Mouse (Mus musculus) kidney, postnatal 25 days (tissue): Measurements from ENCODE around the gene Slc25a47.
A peak's percentile ranks its signal among the peaks of the same experiment; 100 is the strongest.

Experiments used
- DNase-seq, 2 experiments: peaks; one replicate each; pipeline ENCODE4 v3.0.0; 2021; ENCODE audit warnings: mixed read lengths in 2 of 2

Slc25a47 gene

DNA sequence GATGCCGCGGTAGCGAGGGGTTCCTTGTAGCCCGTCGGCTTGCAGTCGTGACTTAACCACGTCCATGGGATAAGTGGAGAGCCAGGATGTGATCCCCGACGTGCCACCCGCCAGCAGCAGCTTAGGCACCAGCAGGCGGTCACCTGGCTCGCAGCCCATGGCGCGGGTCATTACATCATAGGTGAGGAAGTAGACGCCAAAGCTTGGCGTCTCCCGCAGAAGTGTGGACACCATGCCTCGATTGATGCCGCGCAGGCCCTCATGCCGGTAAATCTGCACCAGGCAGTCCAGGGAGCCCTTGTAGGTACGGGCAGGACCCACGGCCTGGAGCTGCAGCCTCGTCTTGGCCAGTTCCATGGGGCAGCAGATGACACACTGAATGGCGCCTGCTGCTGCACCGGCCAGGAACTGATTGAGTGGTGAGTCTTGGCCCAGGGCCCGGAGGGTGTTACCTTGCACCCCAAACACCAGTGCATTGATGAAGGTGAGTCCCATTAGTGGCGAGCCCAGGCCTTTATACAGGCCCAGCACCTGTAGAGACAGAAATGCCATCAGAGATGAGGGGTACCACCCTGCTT is 8.8 kb upstream of the Slc25a47 start:
- no peak for DNase-seq

DNA sequence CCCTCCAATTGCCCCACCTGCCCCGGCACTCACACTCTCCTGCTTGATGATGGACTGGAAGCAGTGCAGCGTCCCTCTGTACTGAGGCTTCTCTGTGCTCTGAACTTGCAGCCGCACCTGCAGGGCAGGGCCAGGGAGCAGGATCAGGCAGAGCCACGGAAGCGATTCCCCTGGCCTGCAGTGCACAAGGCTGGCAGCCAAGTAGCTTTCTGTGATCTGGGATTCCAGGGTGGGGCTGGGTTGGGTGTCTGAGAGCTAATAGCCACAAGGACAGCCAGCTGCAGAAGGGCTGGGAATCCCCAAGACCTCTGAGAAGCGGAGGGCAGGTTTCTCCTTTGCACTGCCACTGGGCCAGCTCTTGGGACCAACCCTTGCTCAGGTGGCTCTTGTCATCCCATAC is 8.2 kb upstream of the Slc25a47 start:
- no peak for DNase-seq

DNA sequence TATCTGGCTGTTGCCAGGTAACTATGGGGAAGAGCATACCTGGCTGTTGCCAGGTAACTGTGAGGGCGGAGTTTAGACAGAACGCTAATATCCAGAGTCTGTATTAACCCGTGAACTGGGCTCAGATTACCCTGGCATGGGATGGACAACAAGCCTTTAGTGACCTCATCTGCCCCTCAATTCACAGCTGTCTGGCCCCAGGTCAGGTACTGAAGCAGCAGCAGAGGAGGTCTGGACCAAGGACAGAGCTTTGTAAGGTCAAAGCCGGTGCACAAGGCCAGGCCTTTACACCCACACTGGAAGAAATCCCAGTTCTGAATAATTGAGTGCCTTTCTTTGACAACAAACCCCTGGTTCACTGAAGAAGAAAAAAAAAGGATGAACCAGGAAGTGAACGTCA is 6.2 kb upstream of the Slc25a47 start:
- DNase-seq, result peak in 1 of 2 experiments; percentile 61

DNA sequence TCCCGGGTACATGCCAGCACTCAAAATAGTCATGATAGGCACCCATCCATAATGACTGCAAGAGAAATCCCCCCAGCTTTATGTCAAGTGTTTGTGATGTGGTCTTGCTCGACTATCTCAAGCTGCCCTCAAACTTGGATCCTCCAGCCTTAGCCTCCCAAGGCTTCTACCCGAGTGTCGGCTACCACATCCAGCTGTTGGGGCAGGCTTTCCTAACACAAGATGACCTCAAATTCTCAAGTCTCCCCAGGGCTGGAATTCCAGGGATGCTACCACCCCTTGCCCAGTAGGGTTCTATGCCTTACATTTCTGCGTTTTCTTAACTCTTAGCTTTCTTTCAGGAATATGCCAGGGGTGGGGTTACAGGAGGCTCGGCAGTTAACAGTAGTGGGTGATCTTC is 5.5 kb upstream of the Slc25a47 start:
- peak in 1 of 2 experiments; percentile 18 for DNase-seq

DNA sequence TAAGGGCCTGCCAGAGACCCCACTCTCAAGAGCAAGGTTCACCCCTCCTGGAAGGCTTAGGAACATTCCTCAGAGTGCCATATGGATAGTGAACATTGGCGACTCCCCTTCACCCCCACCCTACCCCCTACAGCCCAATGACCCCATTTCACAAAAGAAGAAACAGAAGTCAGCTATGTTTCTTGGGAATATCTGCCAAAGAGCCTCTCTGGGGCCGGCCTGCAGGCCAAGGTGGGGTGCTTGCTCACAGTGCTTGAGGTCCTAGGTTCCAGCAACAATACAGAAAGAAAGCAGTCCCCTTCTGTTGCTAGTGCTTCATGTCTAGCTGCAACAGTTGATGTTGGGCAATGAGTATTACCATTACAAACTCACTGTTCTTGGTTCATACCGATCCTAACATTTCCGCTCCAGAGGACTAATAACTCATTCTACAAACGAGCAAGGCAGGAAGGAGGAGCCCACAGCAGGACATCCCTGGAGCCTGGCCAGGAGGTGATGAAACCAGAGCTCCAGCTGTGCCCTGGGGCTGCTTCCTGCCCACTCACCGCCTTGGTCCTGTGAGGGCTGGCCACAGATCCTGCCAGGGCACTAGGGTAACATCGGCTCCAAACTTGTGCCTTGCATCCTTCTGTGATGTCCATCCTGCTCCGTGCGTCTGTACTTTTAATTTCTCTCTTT is 3.7 kb upstream of the Slc25a47 start:
- DNase-seq, result peak; percentile 87 to 90

DNA sequence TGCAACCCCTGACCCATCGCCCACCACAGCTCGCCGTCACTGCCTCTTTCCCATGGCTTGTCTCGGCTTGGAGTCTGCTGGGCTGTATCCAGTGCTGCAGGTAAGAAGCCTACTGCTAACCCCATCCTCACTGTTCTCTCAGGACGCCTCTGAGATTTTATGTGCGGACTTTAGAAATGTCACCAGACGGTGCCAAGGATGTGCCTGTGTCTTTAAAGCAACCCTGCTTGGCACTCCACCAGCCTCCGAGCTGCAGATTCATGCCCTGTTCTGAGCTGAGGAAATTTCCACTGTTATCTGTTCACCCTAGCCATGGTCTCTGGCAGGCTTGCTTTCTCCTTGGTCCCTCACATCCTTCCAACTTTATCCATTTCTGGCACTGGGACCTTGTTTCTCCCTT is 3.0 kb upstream of the Slc25a47 start:
- peak; percentile 50 to 57 for DNase-seq

DNA sequence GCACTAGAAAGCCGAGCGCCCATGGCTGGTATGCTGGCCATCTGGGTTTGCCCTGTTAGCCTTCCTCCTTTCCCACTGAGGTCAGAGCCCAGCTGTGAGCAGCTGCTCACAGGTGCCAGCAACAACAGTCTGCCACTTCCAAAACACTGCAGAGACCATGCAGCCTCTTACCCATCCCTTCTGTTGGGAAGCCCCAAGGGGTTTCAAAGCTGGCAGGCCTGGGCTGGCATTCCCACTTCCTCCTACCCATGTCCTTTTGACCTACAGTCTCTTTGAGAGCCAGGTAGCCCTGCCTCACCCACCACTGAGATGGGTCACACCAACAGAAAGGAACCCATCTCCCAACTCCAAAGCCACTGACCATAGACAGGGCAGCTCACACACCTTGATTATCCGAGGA is 2.4 kb upstream of the Slc25a47 start:
- peak in 1 of 2 experiments; percentile 28 for DNase-seq

DNA sequence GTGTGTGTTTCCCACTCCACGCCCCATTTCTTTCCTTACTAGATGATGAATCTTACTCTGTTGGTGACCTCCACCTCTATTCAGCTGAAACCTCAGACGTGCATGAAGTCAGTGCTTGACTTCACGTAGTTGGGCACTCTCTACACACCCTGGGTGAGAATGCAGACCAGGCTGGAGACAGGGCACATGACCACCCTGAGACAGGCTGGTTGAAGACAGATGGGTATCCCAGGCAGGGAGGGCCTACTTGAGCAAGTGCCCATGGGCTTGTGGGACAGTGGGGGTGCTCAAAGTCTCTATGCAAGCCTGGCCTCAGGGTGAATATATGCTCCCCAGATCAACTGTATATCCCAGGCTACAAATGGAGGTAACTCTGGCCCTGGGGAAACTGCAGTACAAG is 1.5 kb upstream of the Slc25a47 start:
- peak in 1 of 2 experiments; percentile 30 for DNase-seq

DNA sequence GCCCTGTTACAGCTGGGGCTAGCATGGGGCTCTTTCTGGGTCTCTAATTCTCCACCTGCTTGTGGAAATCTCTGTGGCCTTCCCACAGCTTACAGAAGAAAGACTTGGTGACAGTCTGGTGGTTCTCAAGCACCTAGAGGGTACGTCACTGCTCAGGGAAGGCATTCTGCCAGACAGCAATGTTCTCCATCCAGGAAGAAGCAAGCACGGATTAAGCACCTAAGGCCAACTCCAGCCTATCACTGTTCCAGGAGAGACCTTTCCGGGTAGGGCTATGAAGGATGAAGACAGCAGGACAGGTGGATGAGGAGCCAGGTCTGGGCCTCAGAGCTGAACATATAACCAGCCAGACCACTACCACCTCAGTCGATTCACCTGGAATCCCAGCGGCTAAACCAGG is 1.1 kb upstream of the Slc25a47 start:
- peak in 1 of 2 experiments; percentile 34 for DNase-seq

DNA sequence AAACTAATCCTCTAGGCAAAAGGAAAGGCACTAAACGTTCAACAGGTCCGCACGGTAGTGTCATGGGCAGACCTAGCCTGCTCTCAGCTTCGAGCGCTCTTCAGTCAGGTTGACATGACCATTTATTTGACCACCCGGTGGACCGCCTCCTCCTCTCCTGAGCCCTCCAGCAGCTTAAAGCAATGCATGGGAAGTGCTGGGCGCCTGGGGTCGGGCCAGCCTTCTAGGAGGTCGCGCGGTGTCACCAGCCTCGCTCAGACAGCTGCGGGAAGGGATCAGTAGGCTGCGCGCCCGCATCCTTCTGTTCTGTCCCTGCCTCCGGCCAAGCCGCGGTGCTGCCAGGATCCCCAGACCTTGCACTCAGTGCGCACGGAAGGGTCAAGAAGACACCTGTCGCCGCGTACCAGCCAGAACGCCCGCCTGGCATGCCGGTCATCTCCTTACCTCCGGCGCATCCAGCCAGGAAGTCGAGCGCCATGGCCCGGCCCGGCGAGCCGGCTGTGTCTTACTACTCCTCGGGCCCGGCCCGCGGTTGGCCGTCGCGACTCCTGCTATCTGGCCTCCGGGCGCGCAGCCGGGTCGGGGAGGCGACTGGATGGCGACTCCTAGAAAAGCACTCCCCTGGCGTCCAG is 522 bp upstream of the Slc25a47 start:
- no peak for DNase-seq

DNA sequence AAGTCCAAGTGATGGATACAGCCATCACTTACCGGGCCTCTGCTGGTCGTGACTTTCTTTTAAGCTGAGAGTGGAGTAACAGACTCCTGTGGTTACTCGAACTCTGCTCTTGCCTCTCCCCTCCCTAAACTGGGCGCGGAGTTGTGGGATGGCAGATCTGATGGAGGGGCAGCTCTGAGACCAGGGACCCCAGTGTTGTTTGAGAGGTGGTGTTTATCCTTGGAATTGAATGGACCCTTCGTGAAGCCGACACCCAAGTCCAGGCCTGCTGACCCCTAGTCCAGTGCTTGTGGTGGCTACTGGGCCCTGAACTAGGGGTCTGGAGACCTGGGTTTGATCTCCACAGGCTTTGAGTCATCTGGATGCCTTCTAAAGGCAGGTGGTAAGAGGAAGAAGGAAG is 876 bp downstream of the Slc25a47 start:
- peak in 1 of 2 experiments; percentile 30 for DNase-seq

DNA sequence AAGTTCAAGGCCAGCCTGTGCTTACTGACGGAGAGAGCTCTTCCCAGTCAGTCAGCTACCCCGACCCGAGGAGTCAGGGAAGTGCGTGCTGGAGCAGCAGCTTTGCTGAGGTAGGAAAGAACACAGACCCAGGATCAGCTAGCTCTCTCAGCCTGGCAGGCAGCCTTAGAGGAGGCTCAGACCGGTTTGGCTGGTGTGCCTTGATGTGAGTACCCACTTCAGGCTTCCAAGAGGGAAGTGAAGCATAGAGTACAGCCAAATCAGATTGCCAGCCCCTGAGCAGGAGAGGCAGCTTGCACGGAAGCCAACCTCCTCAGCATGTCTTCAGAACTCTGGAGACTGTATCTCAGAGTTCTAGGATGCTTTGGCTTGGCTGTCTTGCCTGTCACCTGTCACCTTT is 5.3 kb downstream of the Slc25a47 start:
- peak; percentile 53 to 80 for DNase-seq

DNA sequence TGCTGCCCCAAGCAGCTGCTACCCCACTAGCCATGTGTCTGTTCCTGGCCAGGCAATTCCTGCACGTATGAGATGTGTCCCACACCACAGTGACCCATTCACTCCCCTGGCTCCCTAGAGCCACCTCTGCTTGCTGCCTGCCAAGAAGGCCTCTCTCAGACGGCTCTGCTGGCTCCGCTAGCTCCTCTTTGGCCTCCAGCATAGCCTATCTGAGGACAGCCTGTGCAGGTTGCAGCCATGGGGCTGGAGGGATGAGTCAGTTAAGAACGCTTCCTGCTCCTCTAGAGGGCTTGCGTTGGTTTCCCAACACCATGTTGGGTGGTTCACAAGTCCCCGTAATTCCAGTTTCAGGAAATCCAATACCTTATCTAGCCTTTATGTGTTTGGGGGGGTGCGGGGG is 6.8 kb downstream of the Slc25a47 start:
- DNase-seq, result no peak

DNA sequence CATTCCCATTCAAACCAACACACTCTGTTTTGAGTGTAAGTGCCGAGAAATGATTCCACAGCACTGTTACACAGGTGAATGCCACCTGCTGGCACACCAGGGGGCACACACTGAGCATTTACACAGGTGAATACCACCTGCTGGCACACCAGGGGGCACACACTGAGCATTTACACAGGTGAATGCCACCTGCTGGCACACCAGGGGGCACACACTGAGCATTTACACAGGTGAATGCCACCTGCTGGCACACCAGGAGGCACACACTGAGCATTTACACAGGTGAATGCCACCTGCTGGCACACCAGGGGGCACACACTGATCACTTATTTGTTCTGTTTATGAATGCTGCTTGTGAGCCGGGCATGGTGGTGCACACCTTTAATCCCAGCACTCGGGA is 12.2 kb downstream of the Slc25a47 start:
- DNase-seq, result peak in 1 of 2 experiments; percentile 54

DNA sequence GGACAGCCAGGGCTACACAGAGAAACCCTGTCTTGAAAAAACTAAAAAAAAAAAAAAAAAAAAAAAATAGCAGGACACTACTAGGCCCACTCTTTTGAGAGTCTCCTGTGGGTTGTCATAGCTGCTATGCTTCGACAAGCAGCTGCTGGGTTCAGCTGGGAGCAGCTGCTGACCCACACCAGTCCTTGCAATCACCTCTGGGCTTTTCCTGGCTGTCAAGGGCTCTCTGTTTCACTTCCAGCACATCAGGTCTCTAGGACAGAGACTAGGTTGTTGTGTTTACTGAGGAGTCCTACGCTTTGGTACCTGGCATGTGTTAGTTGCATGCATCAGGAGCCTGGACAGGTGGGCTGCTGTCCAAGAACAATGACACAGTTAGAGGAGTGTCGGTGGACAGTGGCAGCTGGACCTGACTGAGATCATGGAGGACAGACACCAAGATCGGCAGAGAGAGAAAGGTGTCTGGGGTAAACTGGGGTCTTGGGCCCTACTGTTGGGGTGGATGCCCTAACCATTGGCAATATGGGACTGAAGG is 13.7 kb downstream of the Slc25a47 start:
- DNase-seq, result no peak

DNA sequence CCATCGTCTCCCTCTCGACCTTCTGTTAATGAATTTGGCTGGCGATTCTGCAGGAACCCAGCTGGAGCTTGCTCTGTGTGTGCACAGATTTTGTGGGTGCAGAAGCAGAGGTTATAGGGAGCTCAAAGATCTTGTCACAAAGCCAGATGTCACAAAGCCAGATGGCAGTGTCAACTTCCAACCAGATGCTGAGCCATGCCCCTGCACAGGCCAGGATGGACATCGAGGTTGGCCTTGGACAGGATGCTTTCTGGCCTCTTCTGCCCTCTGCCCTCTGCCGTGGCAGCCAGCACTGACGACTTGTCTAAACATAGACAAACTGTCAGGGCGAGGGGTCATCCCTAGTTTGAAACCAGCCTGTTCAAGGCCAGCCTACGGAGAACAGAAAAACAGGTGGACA is 14.3 kb downstream of the Slc25a47 start:
- DNase-seq, result peak; percentile 39 to 62

DNA sequence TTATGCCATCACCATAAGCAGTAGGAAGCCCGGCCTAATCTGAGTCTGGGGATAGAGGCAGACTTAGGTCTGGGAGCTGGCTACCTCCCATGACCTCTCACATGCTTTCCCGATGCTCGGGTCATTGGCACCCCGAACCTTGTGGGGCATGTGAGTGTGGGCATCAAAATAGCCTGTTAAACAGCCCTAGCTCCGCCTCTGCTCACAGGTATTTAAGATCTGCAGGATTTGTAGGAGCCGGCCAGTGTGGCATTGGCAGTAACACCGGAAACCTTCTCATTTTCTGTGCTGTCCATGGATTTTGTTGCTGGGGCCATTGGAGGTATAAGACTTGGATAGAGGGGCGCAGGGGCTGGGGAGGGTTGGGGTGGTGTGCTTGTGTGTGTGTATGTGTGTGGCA is 15.0 kb downstream of the Slc25a47 start:
- DNase-seq, result no peak

DNA sequence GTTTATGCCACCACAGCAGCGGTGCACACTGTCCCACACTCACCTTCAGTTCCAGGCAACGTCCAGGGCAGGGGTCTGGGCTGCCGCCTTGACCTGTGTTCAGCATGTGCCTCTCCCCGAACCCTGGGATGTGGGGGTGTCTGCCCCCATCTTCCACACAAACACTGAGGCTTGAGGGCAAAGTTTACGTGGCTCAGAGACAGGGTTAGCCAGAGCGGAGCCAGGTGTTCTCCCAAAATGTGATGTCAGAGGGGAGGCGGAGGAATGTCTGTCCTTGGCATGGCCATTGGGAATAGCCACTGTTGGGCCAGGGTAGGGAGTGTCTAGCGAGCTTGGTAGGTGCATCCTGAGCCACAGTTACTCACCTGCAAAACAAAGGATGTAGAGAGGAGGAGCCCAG is 17.0 kb downstream of the Slc25a47 start:
- no peak for DNase-seq

DNA sequence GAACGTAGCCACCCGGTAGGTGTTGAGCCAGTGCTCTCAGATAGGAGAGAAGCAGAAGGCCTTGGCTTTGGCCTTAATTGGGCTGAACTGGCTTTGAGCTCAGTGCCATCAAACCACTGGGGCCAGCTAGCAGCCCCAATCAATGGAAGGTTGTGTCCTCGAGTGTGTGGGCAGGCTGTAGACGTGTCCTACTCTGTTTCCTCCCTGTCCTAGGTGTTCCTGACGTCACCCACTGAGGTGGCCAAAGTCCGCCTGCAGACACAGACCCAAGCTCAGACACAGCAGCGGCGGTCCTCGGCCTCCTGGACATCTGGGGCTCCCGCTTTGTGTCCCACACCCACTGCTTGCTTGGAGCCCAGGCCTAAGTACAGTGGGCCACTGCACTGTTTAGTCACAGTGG is 19.2 kb downstream of the Slc25a47 start:
- DNase-seq, result no peak

DNA sequence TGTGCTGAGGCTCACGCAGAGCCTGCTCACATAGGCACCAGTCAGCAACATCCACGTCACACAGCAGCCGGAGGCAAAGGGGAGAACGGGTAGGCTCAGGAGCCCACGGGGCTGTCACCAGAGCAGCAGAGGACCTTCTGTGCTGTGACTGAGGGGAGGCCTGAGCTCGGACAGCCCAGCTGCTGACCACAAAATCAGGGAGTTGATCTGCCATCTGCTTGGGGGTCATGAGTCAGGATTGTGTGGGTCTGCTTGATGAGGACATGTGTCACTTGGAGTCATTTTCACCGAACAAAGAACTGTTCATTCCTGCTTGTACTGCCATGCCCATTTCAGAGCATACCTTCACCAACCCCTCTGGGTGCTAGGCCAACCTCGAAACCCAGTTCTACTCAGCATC is 20.3 kb downstream of the Slc25a47 start:
- DNase-seq, result no peak

DNA sequence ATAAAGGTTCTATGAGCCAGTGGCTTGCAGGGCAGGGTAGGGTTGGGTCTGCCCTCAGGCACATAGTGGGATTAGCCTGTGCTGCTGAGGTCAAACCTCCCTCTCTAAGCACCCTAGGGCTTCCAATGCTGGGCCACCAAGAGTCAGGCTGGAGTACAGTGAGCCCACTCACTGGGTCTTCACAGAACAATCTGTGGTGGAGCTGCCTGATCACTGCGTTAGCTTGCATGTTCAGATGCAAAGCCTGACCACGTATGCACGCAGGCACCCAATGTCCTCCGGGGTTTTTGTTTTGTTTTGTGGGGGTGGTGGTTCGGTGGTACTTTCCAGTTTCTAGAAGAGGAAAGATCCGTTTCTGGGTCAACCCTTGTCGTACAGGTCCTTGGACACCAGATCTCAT is 21.3 kb downstream of the Slc25a47 start:
- DNase-seq, result no peak

DNA sequence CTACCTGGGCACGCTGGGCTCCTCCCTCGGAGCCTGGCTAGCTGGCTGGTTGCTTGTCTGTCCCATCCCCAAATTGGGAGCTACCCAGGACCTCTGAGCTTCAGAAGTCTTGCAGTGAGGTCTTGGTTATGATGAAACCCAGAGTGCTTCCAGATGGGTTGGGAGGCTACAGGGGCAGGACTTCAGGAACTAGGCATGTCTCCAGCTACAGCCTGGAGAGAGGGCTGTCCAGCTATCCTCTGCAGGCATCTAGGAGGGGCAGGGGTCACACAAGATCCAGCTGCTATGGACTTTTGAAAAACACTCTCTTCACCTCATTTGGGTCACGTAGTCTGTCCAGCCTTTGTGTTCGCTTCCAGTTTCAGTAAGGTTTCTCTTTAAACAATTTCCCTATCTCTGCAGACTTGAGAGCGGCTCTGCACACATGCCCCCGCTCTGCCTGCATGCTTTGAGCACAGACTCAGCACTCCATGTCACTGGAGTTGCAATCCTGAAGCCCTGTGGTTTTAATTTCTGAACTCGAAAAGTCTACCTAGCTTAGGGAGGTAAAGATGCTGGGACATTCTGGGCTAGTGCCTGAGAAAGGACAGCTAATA is 21.8 kb downstream of the Slc25a47 start:
- peak; percentile 36 to 60 for DNase-seq

DNA sequence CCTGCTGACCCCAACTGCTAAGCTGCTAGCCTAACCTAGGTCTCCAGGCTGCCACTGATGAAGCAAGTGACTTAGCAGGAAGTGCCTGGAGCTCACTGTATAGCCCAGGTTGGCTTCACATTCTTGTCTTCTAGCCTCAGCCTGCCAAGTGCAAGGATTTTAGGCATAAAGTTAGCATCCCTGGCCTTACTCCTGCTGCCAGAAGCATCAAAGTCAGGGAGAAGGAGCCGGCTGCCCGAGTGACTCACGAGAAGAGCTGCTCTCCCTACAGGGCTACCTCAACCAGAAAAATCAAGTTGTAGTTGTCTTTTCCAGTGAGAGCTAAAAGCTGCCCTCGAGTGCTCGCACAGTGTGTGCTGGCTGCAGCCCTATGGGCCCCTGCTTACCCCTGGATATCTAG is 22.6 kb downstream of the Slc25a47 start:
- no peak for DNase-seq

DNA sequence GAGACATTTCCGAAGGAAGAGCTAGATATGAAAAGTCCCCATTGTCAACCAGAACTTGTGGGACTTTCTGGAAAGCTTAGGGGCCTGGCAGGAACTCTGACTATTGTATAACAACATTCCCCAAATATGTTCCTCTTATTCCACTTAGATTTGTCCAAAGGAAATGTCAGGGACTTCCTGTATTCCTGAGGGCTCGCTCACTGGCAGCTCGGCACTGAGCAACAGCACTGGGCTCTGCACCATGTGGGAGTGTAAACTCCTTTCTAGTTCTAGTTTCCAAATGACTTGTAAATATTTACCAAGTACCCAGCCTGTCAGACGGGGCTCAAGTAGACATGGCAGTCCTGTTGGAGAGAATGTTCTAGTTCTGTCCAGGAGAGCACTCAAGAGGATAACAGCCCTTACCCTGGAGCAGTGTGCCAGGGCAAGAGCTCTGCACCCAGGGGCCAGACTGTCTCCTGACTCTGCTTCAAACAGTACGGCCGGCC is 29.2 kb downstream of the Slc25a47 start:
- peak in 1 of 2 experiments; percentile 19 for DNase-seq
